Mouse (Mus musculus): ENCODE results near the gene Cela3b.

DNA sequence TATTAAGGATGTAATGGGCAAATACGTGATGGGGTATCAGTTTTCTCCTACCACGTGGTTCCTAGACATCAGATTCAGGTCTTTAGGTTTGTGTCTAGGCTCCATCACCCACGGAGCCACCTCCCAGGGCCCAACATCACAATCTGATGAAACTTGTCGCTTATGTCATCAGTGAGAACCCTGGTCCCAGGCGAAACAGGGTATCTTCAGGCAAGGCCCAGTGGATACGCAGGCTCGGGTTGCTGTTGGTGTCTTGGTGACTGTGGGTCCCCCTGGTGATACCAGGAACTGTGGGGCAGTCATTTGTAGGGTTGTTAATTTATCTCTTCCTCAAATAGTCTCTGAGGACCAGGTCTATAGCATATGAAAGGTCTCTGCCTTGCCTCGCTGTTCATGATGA is 42.9 kb upstream of the Cela3b start:
- TF ChIP-seq POLR2A (IDR thresholded peaks at IDR 0.05; ENCODE audit: extremely low read depth, insufficient read depth, low read length) (no peak), CTCF (IDR thresholded peaks at IDR 0.05; ENCODE audit: low read depth, low read length) (no peak)

Measured in liver, adult 2 months (tissue).